ENCODE assay signal across 8 mouse cellular contexts in genomic region chr2:20339016-20339734, GRCm38 (mm10).
A peak's percentile ranks its signal among the peaks of the same experiment; 100 is the strongest.
DNase-seq lines count a peak whose midpoint lies in the region; ATAC-seq and TF ChIP-seq lines count a peak whose summit lies in the region.

No protein-coding gene starts in this region.

- H3K9me3 ChIP-seq in heart, embryonic 12.5 days (replicated peaks): no peaks in the 10 kb centered on the region
- H3K9me3 ChIP-seq in lung, postnatal 0 days (ENCODE audit: low read length): no peaks in the 10 kb centered on the region
- no peaks in the 10 kb centered on the region for H3K9me3 ChIP-seq in intestine, postnatal 0 days (ENCODE audit: control insufficient read depth)
- H3K9me3 ChIP-seq in stomach, embryonic 16.5 days (replicated peaks; ENCODE audit: control insufficient read depth, low read length): no peaks in the 10 kb centered on the region

- no peak overlapping the region for H3K4me3 ChIP-seq in heart, embryonic 12.5 days
- H3K4me3 ChIP-seq in lung, postnatal 0 days (ENCODE audit: low read depth, low read length): peak overlapping the region; percentile 28
- H3K4me3 ChIP-seq in intestine, postnatal 0 days (ENCODE audit: low read depth, low read length): peak overlapping the region; percentile 26
- H3K4me3 ChIP-seq in stomach, embryonic 16.5 days (replicated peaks; ENCODE audit: low read length): peak overlapping the region; percentile 37

- H3K27me3 ChIP-seq in heart, embryonic 12.5 days (replicated peaks): no peaks in the 10 kb centered on the region
- no peaks in the 10 kb centered on the region for H3K27me3 ChIP-seq in lung, postnatal 0 days (replicated peaks; ENCODE audit: insufficient read depth, low read length)
- no peaks in the 10 kb centered on the region for H3K27me3 ChIP-seq in intestine, postnatal 0 days (replicated peaks; ENCODE audit: control insufficient read depth, insufficient read depth, low read length)
- H3K27me3 ChIP-seq in stomach, embryonic 16.5 days (ENCODE audit: control insufficient read depth, insufficient read depth, low read length): no peaks in the 10 kb centered on the region

- WGBS in heart, embryonic 12.5 days: 61% methylated on average over 7 of the region's 7 CpGs
- WGBS in lung, postnatal 0 days: 34% methylated on average over 7 of the region's 7 CpGs
- 34% methylated on average over 7 of the region's 7 CpGs for WGBS in intestine, postnatal 0 days
- 50% methylated on average over 7 of the region's 7 CpGs for WGBS in stomach, embryonic 16.5 days

- H3K36me3 ChIP-seq in heart, embryonic 12.5 days: no peaks in the 10 kb centered on the region
- no peaks in the 10 kb centered on the region for H3K36me3 ChIP-seq in lung, postnatal 0 days (ENCODE audit: insufficient read depth, low read length)
- H3K36me3 ChIP-seq in intestine, postnatal 0 days (ENCODE audit: control insufficient read depth, insufficient read depth): no peaks in the 10 kb centered on the region
- no peaks in the 10 kb centered on the region for H3K36me3 ChIP-seq in stomach, embryonic 16.5 days (ENCODE audit: control insufficient read depth, insufficient read depth, low read length)

- no peak overlapping the region for H3K27ac ChIP-seq in heart, embryonic 12.5 days (ENCODE audit: poor library complexity, severe bottlenecking)
- no peak overlapping the region for H3K27ac ChIP-seq in lung, postnatal 0 days (ENCODE audit: low read length)
- H3K27ac ChIP-seq in intestine, postnatal 0 days (ENCODE audit: low read depth, low read length): no peak overlapping the region
- H3K27ac ChIP-seq in stomach, embryonic 16.5 days (ENCODE audit: low read length): no peak overlapping the region

- TF ChIP-seq EP300 in lung, postnatal 0 days (IDR thresholded peaks at IDR 0.05): no peak

- no peak for DNase-seq in heart, adult 18-20 months
- DNase-seq in lung, postnatal 0 days (ENCODE audit: low spot score): peak; percentile 36
- DNase-seq in lung, postnatal 14 days: no peak
- no peak for DNase-seq in frontal cortex, postnatal 25 days (ENCODE audit: low spot score in 2 of 2)

- no peak overlapping the region for H3K9ac ChIP-seq in heart, embryonic 12.5 days
- no peak overlapping the region for H3K9ac ChIP-seq in lung, postnatal 0 days (replicated peaks; ENCODE audit: low read depth)
- H3K9ac ChIP-seq in intestine, postnatal 0 days (ENCODE audit: low read depth, low read length): no peak overlapping the region
- no peak overlapping the region for H3K9ac ChIP-seq in stomach, embryonic 16.5 days (ENCODE audit: low read length)

- TF ChIP-seq CTCF in lung, postnatal 0 days (IDR thresholded peaks at IDR 0.05): no peak
- no peak for TF ChIP-seq CTCF in intestine, postnatal 0 days (IDR thresholded peaks at IDR 0.05; ENCODE audit: low read depth)

- 0 out of 2 replicates have a peak, but pooled peaks cover 3% of the 10 kb centered on the region for H3K4me1 ChIP-seq in heart, embryonic 12.5 days (replicated peaks)
- H3K4me1 ChIP-seq in lung, postnatal 0 days (ENCODE audit: insufficient read depth, low read depth, low read length): 0 out of 2 replicates have a peak, but pooled peaks cover 3% of the 10 kb centered on the region
- 0 out of 2 replicates have a peak, but pooled peaks cover 7% of the 10 kb centered on the region for H3K4me1 ChIP-seq in intestine, postnatal 0 days (replicated peaks; ENCODE audit: control insufficient read depth, insufficient read depth, low read length)
- H3K4me1 ChIP-seq in stomach, embryonic 16.5 days (ENCODE audit: control insufficient read depth, insufficient read depth, low read length): peaks cover 6% of the 10 kb centered on the region

- ATAC-seq in heart, embryonic 12.5 days (ENCODE audit: insufficient number of reproducible peaks, low FRiP score): no peak
- peak; percentile 62 for ATAC-seq in lung, postnatal 0 days
- ATAC-seq in intestine, postnatal 0 days: no peak
- no peak for ATAC-seq in stomach, embryonic 16.5 days (ENCODE audit: insufficient read depth, low FRiP score)
- ATAC-seq in activated CD4-positive, CD25-positive, alpha-beta regulatory T cell, adult 4 months: no peak

- peak overlapping the region; percentile 47 for H3K4me2 ChIP-seq in heart, embryonic 12.5 days
- peak overlapping the region; percentile 61 for H3K4me2 ChIP-seq in lung, postnatal 0 days (replicated peaks; ENCODE audit: low read depth, low read length)
- peak overlapping the region; percentile 63 for H3K4me2 ChIP-seq in intestine, postnatal 0 days (replicated peaks; ENCODE audit: low read depth)
- peak overlapping the region; percentile 60 for H3K4me2 ChIP-seq in stomach, embryonic 16.5 days (ENCODE audit: low read depth, low read length)
